Mouse (Mus musculus): ENCODE measurements around the gene Pyroxd2. TPM values are rescaled to one million over a fixed set of nuclear protein-coding genes. Genes with fewer than 3 reads are reported as not detected.

Pyroxd2 gene
- polyA plus RNA-seq, 1 experiment from 2014 or later: 1.7 TPM

Other genes with a start within 250 kb of the Pyroxd2 start
- gene R3hcc1l, start 234.0 kb downstream of the Pyroxd2 start, polyA plus RNA-seq (2014; fragmentation: Nextera tagmentation; extraction: Ambion mirVana): 15.8 and 16.1 TPM in 2 replicates
- gene Loxl4, start 140.0 kb downstream of the Pyroxd2 start, polyA plus RNA-seq (2014; fragmentation: Nextera tagmentation; extraction: Ambion mirVana): 0.07 and 0.13 TPM in 2 replicates
- gene Hps1, start 27.2 kb upstream of the Pyroxd2 start, polyA plus RNA-seq (2014; fragmentation: Nextera tagmentation; extraction: Ambion mirVana): 8.1 and 11.0 TPM in 2 replicates